Mouse (Mus musculus): ENCODE measurements around the gene Cdyl2. TPM values are rescaled to one million over a fixed set of nuclear protein-coding genes. Genes with fewer than 3 reads are reported as not detected.

Gene Cdyl2
- polyA plus RNA-seq, 1 experiment from 2014 or later: 7.3 TPM

DNA sequence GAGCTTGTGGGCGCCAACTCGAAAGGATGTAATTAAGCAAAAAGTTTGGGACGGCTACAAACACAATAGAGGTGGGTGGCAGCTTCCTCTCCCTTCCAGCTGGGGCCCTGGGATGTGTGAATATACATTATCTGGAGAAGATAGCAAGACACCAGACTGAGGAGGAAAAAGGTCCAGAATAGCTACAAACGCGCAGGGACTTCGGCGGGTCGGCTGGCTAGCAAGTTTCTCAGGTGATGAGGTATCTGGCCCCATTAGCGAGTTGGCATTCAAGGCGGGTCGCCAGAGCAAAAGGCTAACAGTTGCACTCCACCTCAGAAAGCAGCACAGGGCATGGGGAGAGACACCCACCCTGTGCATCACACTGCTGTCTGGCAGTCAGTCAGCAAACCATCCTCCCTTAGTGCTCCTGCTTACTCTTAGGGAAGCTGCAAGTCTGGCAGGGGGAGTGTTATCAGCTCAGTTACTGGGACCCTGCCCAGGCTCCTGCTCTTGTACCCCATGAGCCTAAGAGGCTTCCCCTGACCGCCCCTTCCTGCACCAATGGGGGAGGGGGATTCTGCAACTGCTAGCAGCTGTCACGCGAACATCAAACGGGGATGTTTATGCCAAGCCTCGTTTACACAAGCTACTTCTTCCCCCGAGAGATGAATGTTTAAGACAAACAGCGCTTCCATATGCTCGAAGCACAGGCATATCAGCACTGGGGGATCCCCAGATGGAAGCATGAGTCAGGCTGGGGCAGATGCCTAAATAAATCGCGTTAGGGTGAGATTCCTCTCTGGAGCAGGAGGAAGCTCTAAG, 111.4 kb downstream of the Cdyl2 start:
- peaks cover 7% of the 10 kb centered on the region for H3K4me1 ChIP-seq (replicated peaks; ENCODE audit: control insufficient read depth, insufficient read depth, low read length)
- H3K27ac ChIP-seq (ENCODE audit: low read length): no peak overlapping the region
- WGBS: 38% methylated on average over 21 of the region's 21 CpGs
- no peaks in the 10 kb centered on the region for H3K27me3 ChIP-seq (ENCODE audit: control insufficient read depth, insufficient read depth, low read depth, low read length)
- no peaks in the 10 kb centered on the region for H3K9me3 ChIP-seq (ENCODE audit: control insufficient read depth, low read length)
- H3K9ac ChIP-seq (ENCODE audit: low read length): no peak overlapping the region
- H3K4me3 ChIP-seq (ENCODE audit: low read length): no peak overlapping the region
- no peak overlapping the region for H3K4me2 ChIP-seq (ENCODE audit: low read depth, low read length)
- peak; percentile 65 for ATAC-seq (ENCODE audit: low read depth)
- no peaks in the 10 kb centered on the region for H3K36me3 ChIP-seq (ENCODE audit: control insufficient read depth, insufficient read depth, low read length)

DNA sequence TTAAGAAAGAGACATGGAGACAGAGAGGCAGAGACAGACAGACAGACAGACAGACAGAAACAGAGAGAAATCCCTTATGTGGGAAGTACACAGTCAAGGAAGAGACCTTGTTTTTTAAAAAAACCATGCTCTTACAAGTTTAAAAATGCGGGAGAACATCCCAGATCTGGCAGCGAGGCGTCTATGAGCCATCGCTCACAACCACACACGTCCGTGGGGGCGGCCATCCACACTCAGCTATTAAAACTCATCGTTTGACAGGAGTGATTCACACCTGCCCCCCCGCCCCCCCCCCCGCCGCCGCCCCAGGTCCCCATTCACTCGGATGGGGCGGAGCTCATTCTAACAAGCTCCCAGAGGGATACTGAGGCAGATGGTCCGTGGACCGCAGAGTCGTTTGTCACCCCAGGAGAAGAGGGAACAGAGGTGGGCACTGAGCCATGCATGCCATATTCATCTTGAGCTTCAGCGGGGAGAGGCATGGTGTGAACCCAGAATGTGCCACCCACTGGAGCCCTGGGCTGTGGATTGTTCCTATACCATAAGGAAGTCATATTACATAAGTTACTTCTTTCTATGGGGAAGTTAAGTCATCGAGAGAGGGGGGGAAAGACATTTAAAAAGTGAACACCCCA, 113.0 kb downstream of the Cdyl2 start:
- H3K27ac ChIP-seq (ENCODE audit: low read length): no peak overlapping the region
- H3K9ac ChIP-seq (ENCODE audit: low read length): no peak overlapping the region
- WGBS: 68% methylated on average over 19 of the region's 19 CpGs
- H3K4me1 ChIP-seq (replicated peaks; ENCODE audit: control insufficient read depth, insufficient read depth, low read length): peaks cover 7% of the 10 kb centered on the region
- ATAC-seq (ENCODE audit: low read depth): no peak
- no peaks in the 10 kb centered on the region for H3K9me3 ChIP-seq (ENCODE audit: control insufficient read depth, low read length)
- no peak overlapping the region for H3K4me3 ChIP-seq (ENCODE audit: low read length)
- no peaks in the 10 kb centered on the region for H3K36me3 ChIP-seq (ENCODE audit: control insufficient read depth, insufficient read depth, low read length)
- H3K4me2 ChIP-seq (ENCODE audit: low read depth, low read length): no peak overlapping the region
- no peaks in the 10 kb centered on the region for H3K27me3 ChIP-seq (ENCODE audit: control insufficient read depth, insufficient read depth, low read depth, low read length)

DNA sequence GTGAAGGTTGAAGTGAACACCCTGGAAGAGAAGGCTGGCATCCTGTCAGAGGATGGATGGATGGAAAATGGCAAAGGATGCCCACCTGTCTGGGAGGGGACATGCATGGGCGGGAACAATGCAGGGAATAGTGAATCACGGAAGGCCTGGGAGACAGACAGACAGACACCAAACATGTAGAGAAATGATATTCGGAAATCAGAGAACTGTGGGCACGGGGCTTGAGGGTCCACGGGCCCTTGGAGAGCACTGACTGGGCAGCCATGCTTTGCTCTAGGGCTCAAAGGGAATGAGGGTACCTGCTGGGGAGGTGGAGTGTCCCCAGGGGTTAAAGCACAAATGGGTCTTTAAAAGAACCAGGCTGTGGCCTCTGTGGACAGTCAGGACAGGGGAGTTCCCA, 113.6 kb downstream of the Cdyl2 start:
- Histone ChIP-seq H3K4me3 (ENCODE audit: low read length) (no peak overlapping the region), H3K36me3 (ENCODE audit: control insufficient read depth, insufficient read depth, low read length) (no peaks in the 10 kb centered on the region), H3K9ac (ENCODE audit: low read length) (no peak overlapping the region), H3K4me1 (replicated peaks; ENCODE audit: control insufficient read depth, insufficient read depth, low read length) (peaks cover 7% of the 10 kb centered on the region), H3K27me3 (ENCODE audit: control insufficient read depth, insufficient read depth, low read depth, low read length) (no peaks in the 10 kb centered on the region), H3K9me3 (ENCODE audit: control insufficient read depth, low read length) (no peaks in the 10 kb centered on the region), H3K4me2 (ENCODE audit: low read depth, low read length) (no peak overlapping the region), H3K27ac (ENCODE audit: low read length) (no peak overlapping the region)
- ATAC-seq (ENCODE audit: low read depth): no peak
- WGBS: 92% methylated on average over 5 of the region's 5 CpGs

DNA sequence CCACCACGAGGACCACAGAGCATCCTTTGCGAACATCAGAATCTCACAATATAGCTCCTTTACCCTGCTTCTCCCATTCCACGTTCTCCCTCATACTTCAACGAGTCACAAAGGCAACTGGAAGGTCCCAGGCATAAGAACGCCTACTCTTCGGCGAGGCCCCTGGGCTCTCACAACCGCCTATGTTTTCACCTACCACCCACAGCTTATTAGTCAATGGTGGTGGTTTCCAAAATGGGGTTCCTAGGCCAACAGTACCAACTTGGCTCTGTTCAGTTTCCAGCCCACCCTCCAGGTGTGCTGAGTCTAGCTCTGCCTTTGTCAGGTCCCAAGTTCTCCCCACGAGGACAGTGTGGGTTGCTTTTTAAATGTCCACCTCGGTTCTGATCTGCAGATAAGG, 114.0 kb downstream of the Cdyl2 start:
- no peak overlapping the region for H3K4me3 ChIP-seq (ENCODE audit: low read length)
- H3K9me3 ChIP-seq (ENCODE audit: control insufficient read depth, low read length): no peaks in the 10 kb centered on the region
- H3K36me3 ChIP-seq (ENCODE audit: control insufficient read depth, insufficient read depth, low read length): no peaks in the 10 kb centered on the region
- H3K4me2 ChIP-seq (ENCODE audit: low read depth, low read length): no peak overlapping the region
- H3K27ac ChIP-seq (ENCODE audit: low read length): no peak overlapping the region
- H3K27me3 ChIP-seq (ENCODE audit: control insufficient read depth, insufficient read depth, low read depth, low read length): no peaks in the 10 kb centered on the region
- no peak overlapping the region for H3K9ac ChIP-seq (ENCODE audit: low read length)
- peaks cover 7% of the 10 kb centered on the region for H3K4me1 ChIP-seq (replicated peaks; ENCODE audit: control insufficient read depth, insufficient read depth, low read length)
- WGBS: 80% methylated on average over 10 of the region's 10 CpGs
- no peak for ATAC-seq (ENCODE audit: low read depth)

DNA sequence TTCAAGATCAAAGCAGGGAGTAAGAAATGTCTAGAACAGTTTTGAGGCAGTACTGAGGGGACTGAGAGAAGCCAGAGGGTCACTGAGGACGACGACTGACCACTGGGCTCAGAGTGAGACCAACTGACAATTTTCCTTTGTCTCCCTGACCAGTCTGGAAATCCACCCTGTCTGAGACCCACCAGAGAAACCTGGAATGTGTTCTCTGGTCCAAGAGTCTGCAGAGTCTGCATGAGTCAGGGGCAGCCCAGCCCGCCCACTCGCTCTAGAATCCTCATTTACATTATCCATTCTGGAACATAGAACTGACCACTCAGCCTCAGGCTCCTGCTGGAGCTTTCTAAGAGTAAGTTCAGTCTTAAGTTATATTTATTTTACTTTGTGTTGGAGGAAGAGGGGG, 114.9 kb downstream of the Cdyl2 start:
- WGBS: 79% methylated on average over 4 of the region's 4 CpGs
- H3K9ac ChIP-seq (ENCODE audit: low read length): no peak overlapping the region
- no peaks in the 10 kb centered on the region for H3K27me3 ChIP-seq (ENCODE audit: control insufficient read depth, insufficient read depth, low read depth, low read length)
- no peak overlapping the region for H3K4me2 ChIP-seq (ENCODE audit: low read depth, low read length)
- H3K36me3 ChIP-seq (ENCODE audit: control insufficient read depth, insufficient read depth, low read length): no peaks in the 10 kb centered on the region
- peaks cover 7% of the 10 kb centered on the region for H3K4me1 ChIP-seq (replicated peaks; ENCODE audit: control insufficient read depth, insufficient read depth, low read length)
- H3K27ac ChIP-seq (ENCODE audit: low read length): no peak overlapping the region
- ATAC-seq (ENCODE audit: low read depth): no peak
- no peaks in the 10 kb centered on the region for H3K9me3 ChIP-seq (ENCODE audit: control insufficient read depth, low read length)
- H3K4me3 ChIP-seq (ENCODE audit: low read length): no peak overlapping the region

DNA sequence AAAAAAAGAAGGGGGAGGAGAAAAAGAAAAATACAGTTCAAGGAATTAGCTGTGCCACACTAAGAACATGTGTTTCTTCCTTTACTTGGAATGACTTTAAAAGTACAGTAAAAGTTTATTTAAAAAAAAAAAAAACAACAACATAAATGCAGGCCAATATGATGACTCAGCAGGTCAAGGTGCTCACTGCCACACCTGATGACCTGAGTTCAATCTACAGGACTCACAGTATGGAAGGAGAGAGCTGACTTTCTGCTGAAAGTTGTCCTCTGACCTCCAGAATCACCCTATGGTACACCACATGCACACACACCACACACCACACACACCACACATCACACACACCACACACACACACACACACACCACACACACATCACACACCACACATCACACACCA, 116.4 kb downstream of the Cdyl2 start:
- Histone ChIP-seq H3K9ac (ENCODE audit: low read length) (no peak overlapping the region), H3K4me3 (ENCODE audit: low read length) (no peak overlapping the region), H3K4me1 (replicated peaks; ENCODE audit: control insufficient read depth, insufficient read depth, low read length) (no peaks in the 10 kb centered on the region), H3K4me2 (ENCODE audit: low read depth, low read length) (no peak overlapping the region), H3K27ac (ENCODE audit: low read length) (no peak overlapping the region), H3K27me3 (ENCODE audit: control insufficient read depth, insufficient read depth, low read depth, low read length) (no peaks in the 10 kb centered on the region), H3K9me3 (ENCODE audit: control insufficient read depth, low read length) (no peaks in the 10 kb centered on the region), H3K36me3 (ENCODE audit: control insufficient read depth, insufficient read depth, low read length) (no peaks in the 10 kb centered on the region)
- ATAC-seq (ENCODE audit: low read depth): no peak

DNA sequence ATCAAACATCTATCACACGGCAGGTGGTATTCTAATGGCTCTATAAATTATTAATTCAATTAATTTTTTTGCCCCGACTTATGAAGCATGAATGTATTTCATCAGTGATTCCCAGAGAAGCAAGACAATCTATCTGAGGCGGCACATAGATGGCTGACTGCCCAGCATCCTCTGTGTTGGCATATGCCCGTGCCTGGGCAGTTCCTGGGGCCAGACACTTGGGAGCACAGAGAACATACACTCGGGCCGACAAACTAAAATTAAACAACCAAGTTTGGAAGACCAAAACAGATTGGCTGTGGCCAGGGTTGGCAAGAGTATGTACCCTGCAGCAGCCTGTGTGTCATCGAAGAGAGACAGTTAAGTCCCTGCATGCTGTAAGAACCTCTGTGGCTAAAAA, 117.9 kb downstream of the Cdyl2 start:
- Histone ChIP-seq H3K9ac (ENCODE audit: low read length) (no peak overlapping the region), H3K36me3 (ENCODE audit: control insufficient read depth, insufficient read depth, low read length) (no peaks in the 10 kb centered on the region), H3K27me3 (ENCODE audit: control insufficient read depth, insufficient read depth, low read depth, low read length) (no peaks in the 10 kb centered on the region), H3K4me3 (ENCODE audit: low read length) (no peak overlapping the region), H3K4me1 (replicated peaks; ENCODE audit: control insufficient read depth, insufficient read depth, low read length) (no peaks in the 10 kb centered on the region), H3K9me3 (ENCODE audit: control insufficient read depth, low read length) (no peaks in the 10 kb centered on the region), H3K4me2 (ENCODE audit: low read depth, low read length) (no peak overlapping the region), H3K27ac (ENCODE audit: low read length) (no peak overlapping the region)
- WGBS: 75% methylated on average over 7 of the region's 7 CpGs
- ATAC-seq (ENCODE audit: low read depth): no peak

DNA sequence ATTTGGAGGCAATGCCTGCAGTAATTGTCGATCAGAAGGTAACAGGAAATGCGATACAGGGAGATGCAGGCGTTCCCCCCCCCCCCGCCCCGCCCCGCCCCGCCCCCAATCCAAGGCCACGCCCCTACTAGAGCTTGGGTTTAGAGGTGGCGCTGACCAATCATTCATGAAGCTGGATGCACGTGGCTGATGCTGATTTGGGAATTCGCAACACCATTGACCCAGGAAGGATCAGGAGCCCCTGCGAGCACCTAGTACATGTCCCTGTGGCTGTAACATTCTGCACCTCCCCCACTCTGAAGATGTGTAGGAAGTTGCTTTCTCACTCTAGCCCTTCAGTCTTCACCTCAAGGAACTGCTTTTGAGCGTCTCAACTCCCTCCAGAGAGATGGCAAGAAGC, 126.6 kb downstream of the Cdyl2 start:
- no peak overlapping the region for H3K4me2 ChIP-seq (ENCODE audit: low read depth, low read length)
- no peak overlapping the region for H3K27ac ChIP-seq (ENCODE audit: low read length)
- H3K9me3 ChIP-seq (ENCODE audit: control insufficient read depth, low read length): 0 out of 2 replicates have a peak, but pooled peaks cover 2% of the 10 kb centered on the region
- no peaks in the 10 kb centered on the region for H3K4me1 ChIP-seq (replicated peaks; ENCODE audit: control insufficient read depth, insufficient read depth, low read length)
- ATAC-seq (ENCODE audit: low read depth): no peak
- H3K36me3 ChIP-seq (ENCODE audit: control insufficient read depth, insufficient read depth, low read length): no peaks in the 10 kb centered on the region
- 49% methylated on average over 8 of the region's 13 CpGs for WGBS
- H3K4me3 ChIP-seq (ENCODE audit: low read length): no peak overlapping the region
- no peak overlapping the region for H3K9ac ChIP-seq (ENCODE audit: low read length)
- H3K27me3 ChIP-seq (ENCODE audit: control insufficient read depth, insufficient read depth, low read depth, low read length): no peaks in the 10 kb centered on the region

DNA sequence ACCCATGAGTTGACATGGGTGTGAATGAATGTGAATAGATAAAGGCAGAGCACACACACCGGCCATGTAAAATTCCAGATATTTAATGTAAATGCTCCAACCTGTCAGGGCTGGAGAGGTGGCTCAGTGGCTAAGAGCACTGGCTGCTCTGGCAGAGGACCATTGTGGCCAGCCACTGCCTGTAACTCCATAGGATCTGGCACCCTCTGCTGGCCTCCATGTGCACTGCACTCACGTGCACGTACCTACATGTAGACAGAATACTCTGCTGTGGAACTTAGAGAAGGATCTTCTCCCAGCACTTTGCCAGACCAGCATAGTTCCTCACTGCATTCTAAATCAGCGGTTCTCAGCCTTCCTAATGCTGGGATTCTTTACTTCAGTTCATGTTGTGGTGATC, 130.0 kb downstream of the Cdyl2 start:
- WGBS: 89% methylated on average over 4 of the region's 4 CpGs

More for the DNA sequence above, 130.0 kb downstream of the Cdyl2 start:
- H3K9ac ChIP-seq (ENCODE audit: low read length): no peak overlapping the region
- no peak for ATAC-seq (ENCODE audit: low read depth)
- H3K27me3 ChIP-seq (ENCODE audit: control insufficient read depth, insufficient read depth, low read depth, low read length): no peaks in the 10 kb centered on the region
- H3K4me1 ChIP-seq (replicated peaks; ENCODE audit: control insufficient read depth, insufficient read depth, low read length): no peaks in the 10 kb centered on the region
- H3K4me3 ChIP-seq (ENCODE audit: low read length): no peak overlapping the region
- no peaks in the 10 kb centered on the region for H3K36me3 ChIP-seq (ENCODE audit: control insufficient read depth, insufficient read depth, low read length)
- H3K9me3 ChIP-seq (ENCODE audit: control insufficient read depth, low read length): 0 out of 2 replicates have a peak, but pooled peaks cover 2% of the 10 kb centered on the region
- no peak overlapping the region for H3K27ac ChIP-seq (ENCODE audit: low read length)
- no peak overlapping the region for H3K4me2 ChIP-seq (ENCODE audit: low read depth, low read length)

All from lung, embryonic 16.5 days (tissue).